Mouse (Mus musculus) limb, embryonic 10.5 days (tissue): Measurements from ENCODE around the gene Pgpep1l. TPM values are rescaled to one million over a fixed set of nuclear protein-coding genes. Genes with fewer than 3 reads are reported as not detected.

Experiments
- polyA plus RNA-seq: library from polyadenylated mRNA; unstranded; fragments of >200 nt; fragmentation: Nextera tagmentation; extraction: Ambion mirVana; gene quantifications from 2 replicates; pipeline ENCODE4 v1.2.1, GENCODE M21; 2016

Gene Pgpep1l
- polyA plus RNA-seq, 1 experiment from 2014 or later: not detected

Other genes starting within 250 kb of the Pgpep1l start
- gene Fam169b, start 9.6 kb upstream of the Pgpep1l start, polyA plus RNA-seq: 0.36 and 1.2 TPM in 2 replicates